Mouse (Mus musculus): ENCODE results near the gene Fam131a. TPM values are rescaled to one million over a fixed set of nuclear protein-coding genes. Genes with fewer than 3 reads are reported as not detected.

The Fam131a gene
- polyA plus RNA-seq, 1 experiment from 2014 or later: 8.7 TPM

DNA sequence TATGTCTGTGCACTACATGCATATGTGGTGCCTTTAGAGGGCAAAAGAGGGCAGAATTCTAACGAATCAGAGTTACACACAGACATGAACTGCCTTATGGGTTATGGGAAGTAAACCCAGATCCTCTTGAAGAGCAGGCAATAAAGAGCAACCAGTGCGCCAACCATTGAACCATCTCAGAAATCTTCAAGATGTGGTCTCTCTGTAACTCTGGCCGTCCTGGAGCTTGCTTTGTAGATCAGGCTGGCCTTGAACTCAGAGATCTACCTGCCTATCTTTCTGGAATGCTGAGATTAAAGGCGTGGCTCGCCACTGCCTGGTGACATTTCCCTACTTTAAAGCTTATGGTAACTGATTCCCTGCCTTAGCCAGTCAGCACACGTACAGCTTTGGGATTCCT, 21.2 kb upstream of the Fam131a start:
- Histone ChIP-seq H3K4me1 (replicated peaks; ENCODE audit: control insufficient read depth, insufficient read depth, low read length) (peaks cover 12% of the 10 kb centered on the region), H3K4me2 (ENCODE audit: low read length) (peak overlapping the region; percentile 67), H3K9me3 (ENCODE audit: control insufficient read depth, low read length) (no peaks in the 10 kb centered on the region), H3K4me3 (ENCODE audit: low read depth, low read length) (peak overlapping the region; percentile 79), H3K36me3 (ENCODE audit: control insufficient read depth, insufficient read depth, low read length) (peaks cover 22% of the 10 kb centered on the region), H3K27me3 (replicated peaks; ENCODE audit: control insufficient read depth, insufficient read depth, low read length) (no peaks in the 10 kb centered on the region), H3K9ac (ENCODE audit: low read length) (0 out of 2 replicates have a peak overlapping the region, but pooled peaks have one; percentile 20), H3K27ac (ENCODE audit: low read depth) (no peak overlapping the region; the same call in 1 of the 2 replicates)
- DNase-seq (ENCODE audit: low spot score): no peak
- no peak for ATAC-seq (replicated peaks; ENCODE audit: low FRiP score, low TSS enrichment, low read depth)
- 23% methylated on average over 6 of the region's 6 CpGs for WGBS

- DNase-seq (ENCODE audit: low spot score): peak; percentile 95
- under 1% methylated on average over 25 of the region's 38 CpGs for WGBS
These were observed 20.5 kb upstream of the Fam131a start for GRCm38 (mm10) chr16:20672500-20672902.

DNA sequence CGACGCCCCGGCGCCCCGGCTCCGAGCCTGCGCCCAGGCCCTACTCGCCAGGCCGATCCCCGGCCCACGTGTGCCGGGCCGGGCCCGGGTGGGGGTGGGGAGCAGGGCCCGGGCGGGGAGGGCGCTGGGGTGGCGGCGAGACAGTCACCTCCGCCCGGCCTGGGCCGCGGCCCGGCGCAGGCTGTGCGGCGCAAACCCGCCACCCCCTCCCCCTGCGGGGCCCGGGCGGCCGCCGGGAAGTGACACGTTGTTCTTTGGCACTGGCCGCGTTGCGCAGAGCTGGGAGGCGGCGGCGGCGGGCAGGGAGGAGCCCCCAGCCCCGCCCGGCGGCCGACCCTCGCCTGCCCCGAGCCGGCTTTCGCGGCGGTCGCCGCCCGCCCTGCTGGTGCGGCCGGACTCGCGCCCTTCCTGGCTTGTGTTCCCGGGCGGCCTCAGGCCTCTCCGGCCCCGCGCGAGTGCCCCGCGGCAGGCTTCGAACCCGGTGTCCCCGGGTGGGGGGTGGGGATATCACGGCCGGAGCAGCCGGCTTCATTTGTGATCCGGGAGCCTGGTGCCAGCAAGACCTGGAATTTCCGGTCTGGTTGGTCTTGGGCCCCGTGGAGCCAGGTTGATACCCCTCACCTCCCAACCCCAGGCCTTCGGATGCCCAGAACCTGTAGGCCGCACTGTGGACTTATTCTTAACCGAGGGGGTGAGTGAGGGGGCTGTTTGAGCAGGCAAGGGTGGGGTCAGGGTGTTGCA, 19.9 kb upstream of the Fam131a start:
- no peaks in the 10 kb centered on the region for H3K27me3 ChIP-seq (replicated peaks; ENCODE audit: control insufficient read depth, insufficient read depth, low read length)
- H3K4me1 ChIP-seq (replicated peaks; ENCODE audit: control insufficient read depth, insufficient read depth, low read length): peaks cover 12% of the 10 kb centered on the region
- ATAC-seq (replicated peaks; ENCODE audit: low FRiP score, low TSS enrichment, low read depth): peak; percentile 9
- under 1% methylated on average over 51 of the region's 78 CpGs for WGBS
- H3K36me3 ChIP-seq (ENCODE audit: control insufficient read depth, insufficient read depth, low read length): peaks cover 34% of the 10 kb centered on the region
- peak overlapping the region; percentile 92 for H3K27ac ChIP-seq (ENCODE audit: low read depth)
- H3K4me3 ChIP-seq (ENCODE audit: low read depth, low read length): peak overlapping the region; percentile 79
- no peaks in the 10 kb centered on the region for H3K9me3 ChIP-seq (ENCODE audit: control insufficient read depth, low read length)
- peak overlapping the region; percentile 91 for H3K9ac ChIP-seq (ENCODE audit: low read length)
- DNase-seq (ENCODE audit: low spot score): peak; percentile 73
- peak overlapping the region; percentile 67 for H3K4me2 ChIP-seq (ENCODE audit: low read length)

More at GRCm38 (mm10) chr16:20672500-20672902, 20.5 kb upstream of the Fam131a start:
- Histone ChIP-seq H3K4me2 (ENCODE audit: low read length) (peak overlapping the region; percentile 67), H3K27me3 (replicated peaks; ENCODE audit: control insufficient read depth, insufficient read depth, low read length) (no peaks in the 10 kb centered on the region), H3K4me1 (replicated peaks; ENCODE audit: control insufficient read depth, insufficient read depth, low read length) (peaks cover 12% of the 10 kb centered on the region), H3K9me3 (ENCODE audit: control insufficient read depth, low read length) (no peaks in the 10 kb centered on the region), H3K27ac (ENCODE audit: low read depth) (peak overlapping the region; percentile 92), H3K4me3 (ENCODE audit: low read depth, low read length) (peak overlapping the region; percentile 79), H3K36me3 (ENCODE audit: control insufficient read depth, insufficient read depth, low read length) (peaks cover 28% of the 10 kb centered on the region), H3K9ac (ENCODE audit: low read length) (peak overlapping the region; percentile 91)
- peak; percentile 93 for ATAC-seq (replicated peaks; ENCODE audit: low FRiP score, low TSS enrichment, low read depth)

DNA sequence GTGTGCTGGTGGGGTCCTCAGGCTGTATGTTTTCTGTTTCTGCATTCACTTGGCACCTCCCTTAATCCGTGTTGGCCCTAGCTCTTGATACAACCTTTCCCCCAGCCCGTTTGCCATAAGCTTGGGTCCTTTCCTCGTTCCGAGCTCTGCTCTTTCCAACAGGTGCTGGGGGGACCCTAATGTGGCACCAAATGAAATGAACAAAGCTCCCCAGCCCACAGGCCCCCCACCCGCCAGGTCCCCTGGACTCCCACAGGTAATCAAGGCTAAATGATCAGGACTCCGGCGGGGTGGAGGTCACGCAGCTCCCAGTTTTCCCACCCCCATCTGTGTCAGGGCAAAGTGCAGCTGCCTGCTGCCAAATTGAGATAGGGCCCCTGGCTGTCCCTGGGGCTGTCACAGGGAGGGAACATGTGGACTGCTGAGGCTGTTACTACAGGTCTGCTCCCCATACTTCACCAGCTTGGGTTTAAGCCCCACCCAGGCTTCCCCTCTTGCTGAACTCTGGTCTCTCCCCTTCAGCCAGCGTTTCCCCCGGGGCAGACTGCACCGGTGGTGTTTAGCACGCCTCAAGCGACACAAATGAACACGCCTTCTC, 19.2 kb upstream of the Fam131a start:
- DNase-seq (ENCODE audit: low spot score): peak; percentile 72
- Histone ChIP-seq H3K4me1 (replicated peaks; ENCODE audit: control insufficient read depth, insufficient read depth, low read length) (peaks cover 12% of the 10 kb centered on the region), H3K9ac (ENCODE audit: low read length) (peak overlapping the region; percentile 91), H3K4me2 (ENCODE audit: low read length) (peak overlapping the region; percentile 67), H3K27me3 (replicated peaks; ENCODE audit: control insufficient read depth, insufficient read depth, low read length) (no peaks in the 10 kb centered on the region), H3K9me3 (ENCODE audit: control insufficient read depth, low read length) (no peaks in the 10 kb centered on the region), H3K27ac (ENCODE audit: low read depth) (peak overlapping the region; percentile 92), H3K4me3 (ENCODE audit: low read depth, low read length) (peak overlapping the region; percentile 79), H3K36me3 (ENCODE audit: control insufficient read depth, insufficient read depth, low read length) (peaks cover 41% of the 10 kb centered on the region)
- 4% methylated on average over 14 of the region's 14 CpGs for WGBS
- ATAC-seq (replicated peaks; ENCODE audit: low FRiP score, low TSS enrichment, low read depth): 0 out of 2 replicates have a peak, but pooled peaks have one; percentile 16

DNA sequence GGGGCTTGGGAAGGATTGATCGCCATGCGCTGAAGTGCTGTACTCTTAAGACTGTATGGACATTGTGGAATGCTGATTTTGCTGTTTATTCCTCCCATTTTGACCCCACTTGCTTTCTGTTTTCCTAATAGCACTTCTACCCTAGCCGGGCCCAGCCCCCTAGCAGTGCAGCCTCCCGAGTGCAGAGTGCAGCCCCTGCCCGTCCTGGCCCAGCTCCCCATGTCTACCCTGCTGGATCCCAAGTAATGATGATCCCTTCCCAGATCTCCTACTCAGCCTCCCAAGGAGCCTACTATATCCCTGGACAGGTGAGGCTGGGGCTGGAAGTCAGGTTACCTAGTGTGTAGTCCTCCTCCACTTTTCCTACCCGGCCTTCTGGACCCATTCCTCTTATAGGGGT, 17.8 kb upstream of the Fam131a start:
- DNase-seq (ENCODE audit: low spot score): no peak
- H3K4me1 ChIP-seq (replicated peaks; ENCODE audit: control insufficient read depth, insufficient read depth, low read length): peaks cover 12% of the 10 kb centered on the region
- H3K9ac ChIP-seq (ENCODE audit: low read length): no peak overlapping the region
- H3K36me3 ChIP-seq (ENCODE audit: control insufficient read depth, insufficient read depth, low read length): peaks cover 55% of the 10 kb centered on the region
- H3K9me3 ChIP-seq (ENCODE audit: control insufficient read depth, low read length): no peaks in the 10 kb centered on the region
- no peak overlapping the region for H3K4me3 ChIP-seq (ENCODE audit: low read depth, low read length)
- H3K27ac ChIP-seq (ENCODE audit: low read depth): no peak overlapping the region
- H3K27me3 ChIP-seq (replicated peaks; ENCODE audit: control insufficient read depth, insufficient read depth, low read length): no peaks in the 10 kb centered on the region
- no peak for ATAC-seq (replicated peaks; ENCODE audit: low FRiP score, low TSS enrichment, low read depth)
- no peak overlapping the region for H3K4me2 ChIP-seq (ENCODE audit: low read length)
- 94% methylated on average over 6 of the region's 6 CpGs for WGBS

DNA sequence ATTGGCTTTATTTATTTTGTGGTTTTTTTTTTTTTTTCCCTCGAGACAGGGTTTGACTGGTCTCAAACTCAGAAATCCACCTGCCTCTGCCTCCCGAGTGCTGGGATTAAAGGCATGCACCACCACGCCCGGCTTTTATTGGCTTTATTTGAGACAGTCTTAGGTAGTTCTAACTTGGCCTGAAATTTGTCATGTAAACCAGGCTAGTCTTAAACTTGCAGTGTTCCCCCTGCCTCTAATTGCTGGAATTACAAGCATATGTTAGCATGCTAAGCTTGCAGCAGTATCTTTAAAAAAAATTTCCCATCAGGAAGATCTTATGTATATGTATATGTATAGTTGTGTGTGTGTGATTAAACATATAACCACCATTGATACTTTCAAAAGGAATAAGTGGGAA, 16.3 kb upstream of the Fam131a start:
- no peak overlapping the region for H3K27ac ChIP-seq (ENCODE audit: low read depth)
- no peak for DNase-seq (ENCODE audit: low spot score)

GRCm38 (mm10) chr16:20677380-20677779, 15.7 kb upstream of the Fam131a start:
- Histone ChIP-seq H3K4me2 (ENCODE audit: low read length) (no peak overlapping the region), H3K9me3 (ENCODE audit: control insufficient read depth, low read length) (no peaks in the 10 kb centered on the region), H3K4me3 (ENCODE audit: low read depth, low read length) (no peak overlapping the region), H3K4me1 (replicated peaks; ENCODE audit: control insufficient read depth, insufficient read depth, low read length) (peaks cover 9% of the 10 kb centered on the region), H3K27ac (ENCODE audit: low read depth) (no peak overlapping the region), H3K9ac (ENCODE audit: low read length) (no peak overlapping the region), H3K36me3 (ENCODE audit: control insufficient read depth, insufficient read depth, low read length) (peaks cover 76% of the 10 kb centered on the region), H3K27me3 (replicated peaks; ENCODE audit: control insufficient read depth, insufficient read depth, low read length) (no peaks in the 10 kb centered on the region)
- 84% methylated on average over 5 of the region's 5 CpGs for WGBS
- ATAC-seq (replicated peaks; ENCODE audit: low FRiP score, low TSS enrichment, low read depth) (no peak), DNase-seq (ENCODE audit: low spot score) (no peak)

More for the DNA sequence above, 16.3 kb upstream of the Fam131a start:
- 78% methylated on average over 4 of the region's 4 CpGs for WGBS
- no peaks in the 10 kb centered on the region for H3K9me3 ChIP-seq (ENCODE audit: control insufficient read depth, low read length)
- no peak overlapping the region for H3K4me3 ChIP-seq (ENCODE audit: low read depth, low read length)
- no peak overlapping the region for H3K9ac ChIP-seq (ENCODE audit: low read length)
- H3K4me1 ChIP-seq (replicated peaks; ENCODE audit: control insufficient read depth, insufficient read depth, low read length): peaks cover 12% of the 10 kb centered on the region
- ATAC-seq (replicated peaks; ENCODE audit: low FRiP score, low TSS enrichment, low read depth): no peak
- no peaks in the 10 kb centered on the region for H3K27me3 ChIP-seq (replicated peaks; ENCODE audit: control insufficient read depth, insufficient read depth, low read length)
- no peak overlapping the region for H3K4me2 ChIP-seq (ENCODE audit: low read length)
- peaks cover 70% of the 10 kb centered on the region for H3K36me3 ChIP-seq (ENCODE audit: control insufficient read depth, insufficient read depth, low read length)

DNA sequence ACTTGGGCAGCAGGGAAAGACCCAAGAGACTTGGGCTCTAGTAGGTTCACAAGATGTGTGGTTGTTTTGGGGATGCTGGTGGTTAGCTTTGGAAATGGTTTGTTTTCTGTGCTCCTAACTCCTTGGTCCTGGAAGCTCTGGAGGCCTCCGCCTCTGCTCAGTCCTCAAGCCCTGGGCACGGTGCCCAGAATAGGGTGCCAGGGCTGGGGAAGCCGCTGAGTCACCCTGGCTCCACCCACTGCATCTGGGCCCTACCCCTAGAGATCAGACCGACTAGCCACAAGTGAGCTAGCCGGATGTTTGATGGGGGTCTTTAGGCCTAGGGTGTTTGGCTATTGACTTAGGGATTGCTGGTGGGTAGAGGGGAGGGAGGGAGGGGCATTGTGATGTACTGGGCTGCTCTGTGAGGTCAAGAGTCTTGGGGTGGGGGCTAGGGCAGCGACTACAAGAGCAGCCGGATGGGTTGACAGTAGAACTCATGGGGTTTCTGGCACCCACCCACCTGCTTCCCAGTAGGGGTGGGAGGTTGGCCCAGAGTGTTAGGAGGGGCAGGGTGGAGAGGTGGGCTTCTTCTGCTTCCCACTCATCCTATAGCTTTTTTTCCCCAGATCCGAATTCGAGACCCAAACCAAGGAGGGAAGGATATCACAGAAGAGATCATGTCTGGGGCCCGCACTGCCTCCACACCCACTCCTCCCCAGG, 14.9 kb upstream of the Fam131a start:
- Histone ChIP-seq H3K27ac (ENCODE audit: low read depth) (no peak overlapping the region), H3K9ac (ENCODE audit: low read length) (no peak overlapping the region), H3K4me3 (ENCODE audit: low read depth, low read length) (no peak overlapping the region), H3K36me3 (ENCODE audit: control insufficient read depth, insufficient read depth, low read length) (peaks cover 84% of the 10 kb centered on the region), H3K4me2 (ENCODE audit: low read length) (no peak overlapping the region), H3K27me3 (replicated peaks; ENCODE audit: control insufficient read depth, insufficient read depth, low read length) (no peaks in the 10 kb centered on the region), H3K9me3 (ENCODE audit: control insufficient read depth, low read length) (no peaks in the 10 kb centered on the region), H3K4me1 (replicated peaks; ENCODE audit: control insufficient read depth, insufficient read depth, low read length) (peaks cover 9% of the 10 kb centered on the region)
- WGBS: 83% methylated on average over 10 of the region's 10 CpGs
- ATAC-seq (replicated peaks; ENCODE audit: low FRiP score, low TSS enrichment, low read depth): no peak
- no peak for DNase-seq (ENCODE audit: low spot score)

All from intestine, embryonic 14.5 days (tissue).